Mouse (Mus musculus): ENCODE results near the gene Pibf1. TPM values are rescaled to one million over a fixed set of nuclear protein-coding genes. Genes with fewer than 3 reads are reported as not detected.

The Pibf1 gene
- total RNA-seq, 2 experiments from 2014 or later, result 13.6 to 15.0 TPM

DNA sequence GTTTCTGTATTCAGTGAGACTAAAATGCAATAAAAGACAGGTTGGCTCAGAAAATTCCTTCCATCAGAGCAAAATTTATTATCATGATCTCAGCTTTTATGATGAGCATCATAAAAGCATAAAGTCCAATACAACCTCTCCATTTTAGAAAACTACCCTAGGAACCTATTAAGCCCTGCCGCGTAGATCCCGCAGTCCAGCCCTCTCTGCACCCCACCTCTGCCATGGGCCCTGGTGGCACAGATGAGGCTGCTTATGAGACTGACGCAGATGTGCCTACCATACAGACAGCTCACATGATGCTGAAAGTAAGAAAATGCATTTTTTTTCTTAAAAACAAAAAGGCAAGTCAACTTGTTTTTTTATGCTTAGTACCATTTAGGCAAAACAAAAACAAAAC lies 126.7 kb downstream of the Pibf1 start:
- intact Hi-C loops (cut with DNase I), result no loop called here
- Histone ChIP-seq H3K4me3 (no peak overlapping the region), H3K27ac (no peak overlapping the region)
- no peak for DNase-seq (ENCODE audit: extremely low spot score in 1 of 2, low spot score in 2 of 2)
- no peak for TF ChIP-seq CTCF (IDR thresholded peaks at IDR 0.05)

DNA sequence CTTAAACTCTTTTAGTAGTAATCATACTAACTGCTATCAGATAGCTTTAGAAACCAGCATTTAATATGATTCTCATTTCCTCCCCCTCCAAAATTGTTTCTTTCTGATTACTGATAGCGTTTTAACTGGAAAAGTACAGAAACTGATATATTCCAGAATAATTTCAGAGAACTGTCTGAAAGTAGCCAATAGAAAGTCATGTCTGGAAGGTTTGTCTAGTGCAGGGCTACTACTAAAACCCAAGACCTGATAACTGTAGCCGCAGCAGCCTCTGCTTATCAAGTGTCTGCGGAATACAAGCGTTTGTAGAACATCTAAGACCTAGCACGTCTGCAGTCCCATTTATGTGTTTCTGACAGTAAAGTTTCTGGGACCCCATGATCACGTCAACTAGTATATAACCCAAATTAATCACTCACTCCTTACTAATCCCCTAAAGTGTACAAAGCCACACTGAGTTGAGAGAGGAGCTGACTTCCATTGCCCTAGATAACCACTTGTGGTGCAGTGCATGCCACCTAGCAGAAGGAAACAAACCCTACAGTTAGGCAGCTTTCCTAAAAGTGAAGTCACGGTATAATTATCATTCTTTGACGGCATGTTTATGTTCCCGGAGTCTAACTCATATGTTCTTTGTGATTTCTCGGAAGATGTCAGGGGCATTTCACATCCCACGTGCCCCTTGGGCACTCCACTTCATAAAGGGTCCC lies 130.0 kb downstream of the Pibf1 start:
- DNase-seq (ENCODE audit: extremely low spot score in 1 of 2, low spot score in 2 of 2), result no peak
- Histone ChIP-seq H3K27ac (no peak overlapping the region), H3K4me3 (no peak overlapping the region)
- intact Hi-C loops (cut with DNase I), result no loop called here
- no peak for TF ChIP-seq CTCF (IDR thresholded peaks at IDR 0.05)

DNA sequence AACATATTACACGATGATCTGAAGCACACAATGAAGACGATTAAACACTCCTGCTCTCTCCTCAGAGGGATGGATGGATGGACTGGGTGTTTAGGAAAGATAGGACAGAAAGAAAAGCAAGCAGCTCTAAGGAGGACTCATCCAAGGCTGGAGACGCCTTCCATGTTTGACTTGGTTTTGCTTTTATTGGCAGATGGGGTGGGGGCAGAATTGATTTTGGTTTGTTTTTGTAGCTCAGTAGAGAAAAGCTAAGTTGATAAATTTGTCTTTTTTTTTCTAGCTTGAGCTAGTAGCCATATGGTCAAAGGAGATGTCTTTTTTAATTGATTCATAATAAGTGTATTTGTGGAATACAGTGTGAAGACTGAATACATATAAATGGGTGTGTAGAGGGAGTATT lies 133.8 kb downstream of the Pibf1 start:
- DNase-seq (ENCODE audit: extremely low spot score in 1 of 2, low spot score in 2 of 2), result no peak
- Histone ChIP-seq H3K4me3 (no peak overlapping the region), H3K27ac (no peak overlapping the region)
- intact Hi-C loops (cut with DNase I), result no loop called here
- TF ChIP-seq CTCF (IDR thresholded peaks at IDR 0.05), result no peak

DNA sequence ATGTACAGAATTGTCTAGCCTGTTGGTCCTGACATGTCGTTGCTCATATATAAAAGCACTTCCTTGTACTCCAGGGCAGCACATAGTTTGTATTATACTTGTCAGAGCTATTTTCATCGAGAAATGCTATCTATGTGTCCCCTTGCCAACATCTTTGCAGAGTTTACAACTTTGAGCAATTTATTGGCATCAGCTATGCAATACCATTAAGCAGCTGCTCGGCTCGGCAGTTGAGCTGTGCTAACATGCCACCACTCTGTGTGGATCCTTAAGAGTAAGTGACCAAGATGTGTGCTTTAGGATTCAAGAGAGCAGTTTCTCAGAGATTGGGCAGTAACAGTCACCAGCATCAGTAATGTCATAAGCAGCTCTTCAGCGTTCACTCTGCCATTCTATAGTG lies 137.9 kb downstream of the Pibf1 start:
- H3K4me3 ChIP-seq, result no peak overlapping the region
- no peak for TF ChIP-seq CTCF (IDR thresholded peaks at IDR 0.05)
- no peak overlapping the region for H3K27ac ChIP-seq
- DNase-seq (ENCODE audit: extremely low spot score in 1 of 2, low spot score in 2 of 2), result no peak
- intact Hi-C loops (cut with DNase I), result no loop called here

DNA sequence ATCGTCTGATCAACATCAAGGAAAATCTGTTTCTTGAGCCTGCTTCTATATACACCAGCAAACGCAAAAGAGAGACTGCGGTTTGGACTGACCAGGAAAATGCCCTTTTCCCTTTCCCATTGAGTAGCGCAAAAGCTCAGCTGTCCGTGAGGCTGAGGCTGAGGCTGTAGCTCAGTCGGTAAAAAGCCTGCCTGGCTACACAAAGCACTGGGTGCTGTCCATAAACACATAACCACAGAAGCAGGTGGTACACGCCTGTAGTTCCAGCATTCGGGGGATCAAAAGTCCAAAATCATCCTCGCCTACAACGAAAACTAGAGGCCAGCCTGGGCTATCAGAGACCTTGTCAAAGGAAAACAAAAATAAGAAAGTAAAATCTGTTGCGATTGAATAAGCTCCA lies 141.3 kb downstream of the Pibf1 start:
- no peak for DNase-seq (ENCODE audit: extremely low spot score in 1 of 2, low spot score in 2 of 2)
- no peak for TF ChIP-seq CTCF (IDR thresholded peaks at IDR 0.05)
- H3K27ac ChIP-seq, result no peak overlapping the region
- no peak overlapping the region for H3K4me3 ChIP-seq
- intact Hi-C loops (cut with DNase I), result no loop called here

DNA sequence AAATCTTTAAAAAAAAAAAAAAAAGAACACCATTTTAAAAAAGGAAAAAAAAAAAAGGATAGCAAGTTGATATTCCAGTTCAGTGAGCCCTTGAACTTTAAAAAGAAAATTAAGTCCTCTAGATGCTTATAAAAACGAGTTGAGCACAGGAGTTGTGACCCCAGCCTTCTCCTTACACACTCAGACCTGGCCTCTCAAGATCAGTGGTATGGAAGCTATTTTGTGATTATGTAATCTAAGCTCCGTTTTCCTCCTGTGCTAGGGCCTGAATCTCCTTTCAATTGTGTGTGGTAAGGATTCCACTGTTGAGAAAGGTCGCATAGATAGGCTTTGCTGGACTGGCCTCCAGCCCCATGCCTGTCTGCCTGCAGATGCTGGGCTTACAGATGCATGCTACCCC lies 145.3 kb downstream of the Pibf1 start:
- no peak overlapping the region for H3K4me3 ChIP-seq
- intact Hi-C loops (cut with DNase I), result no loop called here
- no peak overlapping the region for H3K27ac ChIP-seq
- TF ChIP-seq CTCF (IDR thresholded peaks at IDR 0.05), result no peak
- DNase-seq (ENCODE audit: extremely low spot score in 1 of 2, low spot score in 2 of 2), result no peak

DNA sequence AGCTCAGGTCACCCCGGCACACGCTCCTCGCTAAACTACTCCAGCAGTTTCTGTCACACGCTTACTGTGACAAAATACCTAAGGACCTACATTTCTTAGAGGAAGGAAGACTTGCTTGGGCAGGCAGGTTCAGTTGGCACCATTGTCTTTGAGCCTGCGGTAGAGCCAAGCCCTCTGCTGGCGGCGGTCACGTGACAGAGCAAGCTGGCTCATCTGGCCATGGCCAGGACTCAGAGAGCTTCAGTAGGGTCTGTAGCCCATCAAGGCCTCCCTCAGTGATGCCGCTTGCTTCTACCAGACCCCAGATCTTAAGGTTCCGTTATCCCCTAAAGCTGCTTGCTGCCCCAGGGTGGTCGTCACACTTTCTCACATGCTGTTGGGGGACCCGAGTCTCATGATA lies 162.8 kb downstream of the Pibf1 start:
- no peak for DNase-seq (ENCODE audit: extremely low spot score in 1 of 2, low spot score in 2 of 2)
- Histone ChIP-seq H3K27ac (no peak overlapping the region), H3K4me3 (no peak overlapping the region)
- TF ChIP-seq CTCF (IDR thresholded peaks at IDR 0.05), result no peak
- intact Hi-C loops (cut with DNase I), result no loop called here

DNA sequence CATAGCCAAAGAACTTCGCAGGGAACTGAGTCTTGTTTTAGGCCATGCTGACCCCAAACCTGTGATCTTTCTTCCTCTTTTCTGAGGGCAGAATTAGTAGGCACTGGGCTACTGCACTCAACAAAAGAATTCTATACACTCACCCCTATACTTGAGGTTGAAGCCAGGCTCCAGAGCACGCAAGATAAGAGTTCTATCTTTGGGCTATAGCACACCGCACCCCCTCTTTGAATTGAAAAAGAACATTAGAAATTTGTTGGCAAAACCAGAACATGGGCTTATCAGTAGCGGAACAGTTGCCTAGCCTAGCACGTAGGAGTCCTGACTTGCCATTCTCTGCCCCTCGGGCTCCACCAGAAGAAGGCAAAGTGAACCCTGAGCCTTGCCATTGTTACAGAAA lies 164.6 kb downstream of the Pibf1 start:
- Histone ChIP-seq H3K27ac (no peak overlapping the region), H3K4me3 (no peak overlapping the region)
- intact Hi-C loops (cut with DNase I), result no loop called here
- DNase-seq (ENCODE audit: extremely low spot score in 1 of 2, low spot score in 2 of 2), result no peak
- no peak for TF ChIP-seq CTCF (IDR thresholded peaks at IDR 0.05)

DNA sequence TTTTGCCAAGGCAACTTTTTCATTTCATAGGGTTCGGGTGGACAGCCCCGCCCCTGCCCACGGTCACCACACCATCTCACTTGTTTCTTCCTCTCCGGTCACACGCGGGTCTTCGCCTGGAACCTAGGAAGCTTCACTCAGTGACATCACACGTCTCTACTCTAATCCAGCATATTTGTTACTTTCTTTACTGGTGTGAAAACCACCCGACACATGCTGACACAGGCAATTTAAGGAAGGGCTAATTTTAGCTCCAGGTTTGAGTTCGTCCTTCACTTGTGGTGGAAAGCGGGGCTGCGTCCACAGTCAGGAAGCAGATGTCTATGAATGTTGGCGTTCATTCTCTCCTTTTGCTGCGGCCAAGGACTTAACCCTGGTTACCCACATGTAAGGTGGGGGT lies 166.6 kb downstream of the Pibf1 start:
- no peak overlapping the region for H3K4me3 ChIP-seq
- no peak for DNase-seq (ENCODE audit: extremely low spot score in 1 of 2, low spot score in 2 of 2)
- H3K27ac ChIP-seq, result no peak overlapping the region
- TF ChIP-seq CTCF (IDR thresholded peaks at IDR 0.05), result no peak
- intact Hi-C loops (cut with DNase I), result no loop called here

DNA sequence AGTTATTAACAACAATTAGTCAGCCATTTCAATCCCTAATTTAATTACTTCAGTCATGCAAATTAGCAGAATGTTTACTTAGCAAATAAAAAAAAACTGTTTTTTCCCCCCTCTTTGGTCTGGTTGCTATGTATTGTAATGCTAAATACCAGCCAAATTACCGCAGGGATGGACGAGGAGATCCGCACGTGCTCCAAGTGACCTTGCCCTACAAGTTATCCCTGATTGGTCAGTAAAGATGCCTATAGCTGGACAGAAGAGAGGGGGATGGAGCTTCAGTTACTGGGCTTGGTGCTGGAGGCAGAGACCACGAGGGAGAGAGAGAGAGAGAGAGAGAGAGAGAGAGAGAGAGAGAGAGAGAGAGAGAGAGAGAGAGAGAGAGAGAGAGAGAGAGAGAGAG lies 167.5 kb downstream of the Pibf1 start:
- DNase-seq (ENCODE audit: extremely low spot score in 1 of 2, low spot score in 2 of 2), result no peak
- intact Hi-C loops (cut with DNase I), result no loop called here
- Histone ChIP-seq H3K27ac (no peak overlapping the region), H3K4me3 (no peak overlapping the region)
- no peak for TF ChIP-seq CTCF (IDR thresholded peaks at IDR 0.05)

DNA sequence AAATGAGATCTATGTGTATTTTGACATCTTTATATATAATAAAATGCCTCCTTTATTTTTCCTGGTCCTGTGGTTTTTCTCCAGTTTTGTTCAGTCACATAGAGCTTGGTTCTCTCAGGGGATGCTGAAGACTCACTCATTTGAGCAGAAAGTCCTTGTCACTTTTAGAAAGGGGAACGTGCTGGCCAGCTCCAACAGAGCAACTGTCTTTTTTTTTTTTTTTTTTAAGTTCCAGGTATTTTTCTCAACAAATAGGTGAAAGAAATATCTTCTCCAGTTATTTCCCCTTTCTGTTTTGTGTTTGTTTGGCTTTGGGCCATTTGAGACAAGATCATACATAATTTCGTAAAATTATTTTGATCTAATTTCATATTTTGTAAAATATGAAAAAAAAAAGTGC lies 174.8 kb downstream of the Pibf1 start:
- Histone ChIP-seq H3K4me3 (no peak overlapping the region), H3K27ac (no peak overlapping the region)
- intact Hi-C loops (cut with DNase I), result no loop called here
- no peak for TF ChIP-seq CTCF (IDR thresholded peaks at IDR 0.05)
- DNase-seq (ENCODE audit: extremely low spot score in 1 of 2, low spot score in 2 of 2), result no peak

DNA sequence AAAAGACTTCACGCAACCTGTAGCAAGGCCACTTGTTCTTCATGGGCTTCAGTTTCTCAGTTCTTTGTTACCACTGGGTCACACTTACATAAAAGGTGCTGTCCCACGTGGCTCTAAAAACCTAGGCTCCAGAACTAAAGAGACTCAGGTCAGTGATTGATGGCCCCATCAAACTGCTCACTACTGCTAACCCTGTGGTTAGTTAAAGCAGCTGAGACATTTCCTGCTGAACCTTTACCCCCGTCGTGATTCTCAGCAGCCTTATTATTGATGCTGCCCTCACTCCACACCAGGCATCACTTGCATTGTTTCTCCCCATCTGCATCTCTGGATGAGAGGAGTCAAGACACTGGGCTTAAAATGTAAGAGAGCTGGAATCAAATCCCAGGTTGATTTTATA lies 176.6 kb downstream of the Pibf1 start:
- intact Hi-C loops (cut with DNase I), result no loop called here
- no peak overlapping the region for H3K27ac ChIP-seq
- TF ChIP-seq CTCF (IDR thresholded peaks at IDR 0.05), result no peak
- no peak for DNase-seq (ENCODE audit: extremely low spot score in 1 of 2, low spot score in 2 of 2)
- no peak overlapping the region for H3K4me3 ChIP-seq

DNA sequence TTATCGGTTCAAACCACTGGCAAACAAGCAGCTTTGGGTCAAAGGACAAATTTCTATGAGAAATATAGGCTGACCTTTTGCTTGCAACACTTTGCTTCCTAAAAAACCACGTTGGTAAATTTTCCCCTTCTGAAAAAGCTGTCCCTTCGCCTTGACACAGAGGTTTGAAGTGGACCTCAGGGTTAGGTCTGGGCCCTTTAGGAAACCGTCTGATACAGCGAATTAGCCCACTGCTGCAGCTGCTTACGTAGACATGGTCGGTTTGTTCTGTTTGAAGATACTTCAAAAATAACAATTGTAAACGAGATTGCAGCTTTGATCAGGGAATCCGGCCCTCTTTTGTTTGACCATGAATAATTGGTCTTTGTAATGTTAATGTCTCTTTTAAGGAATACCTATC lies 179.1 kb downstream of the Pibf1 start:
- TF ChIP-seq CTCF (IDR thresholded peaks at IDR 0.05), result no peak
- no peak for DNase-seq (ENCODE audit: extremely low spot score in 1 of 2, low spot score in 2 of 2)
- intact Hi-C loops (cut with DNase I), result no loop called here
- Histone ChIP-seq H3K27ac (no peak overlapping the region), H3K4me3 (no peak overlapping the region)
